In genomic region chr7:132286630-132287339, GRCm38 (mm10) we compare ENCODE assay signal across 8 mouse cellular contexts. TPM values are rescaled to one million over a fixed set of nuclear protein-coding genes. Genes with fewer than 3 reads are reported as not detected.
A peak's percentile ranks its signal among the peaks of the same experiment; 100 is the strongest.
DNase-seq lines count a peak whose midpoint lies in the region; ATAC-seq lines count a peak whose summit lies in the region.

No protein-coding gene starts in this region.

- no peak overlapping the region for H3K4me3 ChIP-seq in forebrain, embryonic 10.5 days
- no peak overlapping the region for H3K4me3 ChIP-seq in forebrain, embryonic 11.5 days (ENCODE audit: low read depth, low read length)
- no peak overlapping the region for H3K4me3 ChIP-seq in limb, embryonic 15.5 days
- no peak overlapping the region for H3K4me3 ChIP-seq in stomach, embryonic 16.5 days (replicated peaks; ENCODE audit: low read length)

- H3K27ac ChIP-seq in forebrain, embryonic 10.5 days, result peak overlapping the region; percentile 62
- no peak overlapping the region for H3K27ac ChIP-seq in forebrain, embryonic 11.5 days (ENCODE audit: low read depth, low read length)
- H3K27ac ChIP-seq in limb, embryonic 15.5 days, result peak overlapping the region; percentile 33; the same call in 1 of the 2 replicates
- H3K27ac ChIP-seq in stomach, embryonic 16.5 days (ENCODE audit: low read length), result peak overlapping the region; percentile 89

- WGBS in forebrain, embryonic 10.5 days, result 65% methylated on average over 14 of the region's 14 CpGs
- WGBS in forebrain, embryonic 11.5 days, result 59% methylated on average over 14 of the region's 14 CpGs
- WGBS in limb, embryonic 15.5 days, result 36% methylated on average over 14 of the region's 14 CpGs
- 15% methylated on average over 14 of the region's 14 CpGs for WGBS in stomach, embryonic 16.5 days

- no peak overlapping the region for H3K9ac ChIP-seq in forebrain, embryonic 11.5 days (ENCODE audit: low read length)
- H3K9ac ChIP-seq in limb, embryonic 15.5 days, result no peak overlapping the region
- peak overlapping the region; percentile 22 for H3K9ac ChIP-seq in stomach, embryonic 16.5 days (ENCODE audit: low read length)

- intact Hi-C loops in left cerebral cortex, postnatal 14 days (cut with DNase I), result no loop called here

- no peak for DNase-seq in forebrain, embryonic 10.5 days (ENCODE audit: extremely low spot score, low spot score)
- DNase-seq in forebrain, embryonic 11.5 days (ENCODE audit: low spot score), result no peak
- peak; percentile 23 for DNase-seq in ovary, postnatal 36 days (ENCODE audit: low spot score)
- DNase-seq in ovary, postnatal 14 days (ENCODE audit: low spot score), result no peak
- DNase-seq in left cerebral cortex, postnatal 14 days (ENCODE audit: low spot score in 2 of 2), result no peak

- H3K36me3 ChIP-seq in forebrain, embryonic 10.5 days (replicated peaks), result no peaks in the 10 kb centered on the region
- no peaks in the 10 kb centered on the region for H3K36me3 ChIP-seq in forebrain, embryonic 11.5 days (ENCODE audit: control insufficient read depth, insufficient read depth, low read length)
- no peaks in the 10 kb centered on the region for H3K36me3 ChIP-seq in limb, embryonic 15.5 days
- no peaks in the 10 kb centered on the region for H3K36me3 ChIP-seq in stomach, embryonic 16.5 days (ENCODE audit: control insufficient read depth, insufficient read depth, low read length)

- no peaks in the 10 kb centered on the region for H3K27me3 ChIP-seq in forebrain, embryonic 10.5 days (ENCODE audit: poor library complexity, severe bottlenecking)
- no peaks in the 10 kb centered on the region for H3K27me3 ChIP-seq in forebrain, embryonic 11.5 days (ENCODE audit: control insufficient read depth, insufficient read depth, low read length)
- H3K27me3 ChIP-seq in limb, embryonic 15.5 days, result no peaks in the 10 kb centered on the region
- no peaks in the 10 kb centered on the region for H3K27me3 ChIP-seq in stomach, embryonic 16.5 days (ENCODE audit: control insufficient read depth, insufficient read depth, low read length)

- no peak for ATAC-seq in forebrain, embryonic 11.5 days (replicated peaks; ENCODE audit: low FRiP score)
- ATAC-seq in limb, embryonic 15.5 days (ENCODE audit: insufficient number of reproducible peaks, low FRiP score, low TSS enrichment, low read depth), result no peak
- peak; percentile 75 for ATAC-seq in stomach, embryonic 16.5 days (ENCODE audit: insufficient read depth, low FRiP score)
- no peak for ATAC-seq in frontal cortex, adult (ENCODE audit: low TSS enrichment)

- peaks cover 67% of the 10 kb centered on the region for H3K4me1 ChIP-seq in forebrain, embryonic 10.5 days
- peaks cover 20% of the 10 kb centered on the region for H3K4me1 ChIP-seq in forebrain, embryonic 11.5 days (replicated peaks; ENCODE audit: control insufficient read depth, insufficient read depth, low read length)
- H3K4me1 ChIP-seq in limb, embryonic 15.5 days, result peaks cover 54% of the 10 kb centered on the region
- H3K4me1 ChIP-seq in stomach, embryonic 16.5 days (ENCODE audit: control insufficient read depth, insufficient read depth, low read length), result peaks cover 58% of the 10 kb centered on the region

- no peak overlapping the region for H3K4me2 ChIP-seq in forebrain, embryonic 11.5 days (ENCODE audit: low read depth, low read length, severe bottlenecking)
- no peak overlapping the region for H3K4me2 ChIP-seq in limb, embryonic 15.5 days
- peak overlapping the region; percentile 31 for H3K4me2 ChIP-seq in stomach, embryonic 16.5 days (ENCODE audit: low read depth, low read length)

- no peaks in the 10 kb centered on the region for H3K9me3 ChIP-seq in forebrain, embryonic 10.5 days
- H3K9me3 ChIP-seq in forebrain, embryonic 11.5 days (ENCODE audit: control insufficient read depth, low read length), result no peaks in the 10 kb centered on the region
- no peaks in the 10 kb centered on the region for H3K9me3 ChIP-seq in limb, embryonic 15.5 days
- no peaks in the 10 kb centered on the region for H3K9me3 ChIP-seq in stomach, embryonic 16.5 days (replicated peaks; ENCODE audit: control insufficient read depth, low read length)

RNA-seq across cellular contexts. Expression of gene Chst15, which starts 30.2 kb away (rescaled TPM):
- 9.2 and 9.7 TPM in 2 replicates for polyA plus RNA-seq in forebrain, embryonic 10.5 days (2016; fragmentation: Nextera tagmentation; extraction: Ambion mirVana)
- polyA plus RNA-seq in forebrain, embryonic 11.5 days (2014; fragmentation: Nextera tagmentation; extraction: Ambion mirVana), result 10.9 and 13.1 TPM in 2 replicates
- 22.4 and 24.9 TPM in 2 replicates for polyA plus RNA-seq in limb, embryonic 15.5 days (2015; fragmentation: Nextera tagmentation; extraction: Ambion mirVana)
- 24.6 and 25.5 TPM in 2 replicates for polyA plus RNA-seq in stomach, embryonic 16.5 days (2015; fragmentation: Nextera tagmentation; extraction: Ambion mirVana)
- total RNA-seq in left cerebral cortex, postnatal 14 days (2021), result 10 to 100 TPM; 33.0 to 34.7 TPM
